Mouse (Mus musculus): ENCODE measurements at regions not wholly inside any gene's neighbourhood (a gene's known extent, or its start where the extent isn't known, plus 50 kb on each side); places are given as distances from the start of the nearest gene placed in this dataset.

GRCm38 (mm10) chr1:142605224-142605623 lies 1035.2 kb upstream of the B3galt2 start:
- H3K27ac ChIP-seq (replicated peaks) = no peak overlapping the region
- no peak for ATAC-seq (ENCODE audit: insufficient read depth)
- H3K4me1 ChIP-seq (replicated peaks) = no peaks in the 10 kb centered on the region
- 64% methylated on average over 2 of the region's 2 CpGs for WGBS (ENCODE audit: insufficient replicate concordance)
- no peak overlapping the region for H3K4me2 ChIP-seq
- no peak overlapping the region for H3K4me3 ChIP-seq (replicated peaks)
- no peaks in the 10 kb centered on the region for H3K27me3 ChIP-seq
- H3K9ac ChIP-seq = no peak overlapping the region
- H3K9me3 ChIP-seq (replicated peaks) = no peaks in the 10 kb centered on the region
- no peaks in the 10 kb centered on the region for H3K36me3 ChIP-seq (replicated peaks)

- H3K27me3 ChIP-seq = no peaks in the 10 kb centered on the region
- no peak overlapping the region for H3K27ac ChIP-seq (replicated peaks)
- H3K9ac ChIP-seq = no peak overlapping the region
- no peak for ATAC-seq (ENCODE audit: insufficient read depth)
- no peaks in the 10 kb centered on the region for H3K36me3 ChIP-seq (replicated peaks)
- no peaks in the 10 kb centered on the region for H3K9me3 ChIP-seq (replicated peaks)
- WGBS (ENCODE audit: insufficient replicate concordance) = 44% methylated on average over 1 of the region's 1 CpGs
- H3K4me1 ChIP-seq (replicated peaks) = no peaks in the 10 kb centered on the region
- no peak overlapping the region for H3K4me3 ChIP-seq (replicated peaks)
- no peak overlapping the region for H3K4me2 ChIP-seq
Observed at GRCm38 (mm10) chr1:142606082-142606481, 1034.4 kb upstream of the B3galt2 start.

GRCm38 (mm10) chr1:142621464-142621863 lies 1019.0 kb upstream of the B3galt2 start:
- Histone ChIP-seq H3K9me3 (replicated peaks) (no peaks in the 10 kb centered on the region), H3K27ac (replicated peaks) (no peak overlapping the region), H3K4me1 (replicated peaks) (no peaks in the 10 kb centered on the region), H3K27me3 (no peaks in the 10 kb centered on the region), H3K4me3 (replicated peaks) (no peak overlapping the region), H3K4me2 (no peak overlapping the region), H3K9ac (no peak overlapping the region), H3K36me3 (replicated peaks) (no peaks in the 10 kb centered on the region)
- ATAC-seq (ENCODE audit: insufficient read depth) = no peak
- 56% methylated on average over 2 of the region's 2 CpGs for WGBS (ENCODE audit: insufficient replicate concordance)

- no peak overlapping the region for H3K9ac ChIP-seq
- H3K36me3 ChIP-seq (replicated peaks) = no peaks in the 10 kb centered on the region
- no peaks in the 10 kb centered on the region for H3K9me3 ChIP-seq (replicated peaks)
- ATAC-seq (ENCODE audit: insufficient read depth) = no peak
- no peak overlapping the region for H3K4me3 ChIP-seq (replicated peaks)
- no peaks in the 10 kb centered on the region for H3K27me3 ChIP-seq
- no peak overlapping the region for H3K27ac ChIP-seq (replicated peaks)
- no peaks in the 10 kb centered on the region for H3K4me1 ChIP-seq (replicated peaks)
- 53% methylated on average over 4 of the region's 4 CpGs for WGBS (ENCODE audit: insufficient replicate concordance)
- no peak overlapping the region for H3K4me2 ChIP-seq
Observed at GRCm38 (mm10) chr1:142624303-142624702, 1016.2 kb upstream of the B3galt2 start.

- Histone ChIP-seq H3K9ac (no peak overlapping the region), H3K4me2 (no peak overlapping the region), H3K9me3 (replicated peaks) (no peaks in the 10 kb centered on the region), H3K4me3 (replicated peaks) (no peak overlapping the region), H3K27me3 (no peaks in the 10 kb centered on the region), H3K27ac (replicated peaks) (no peak overlapping the region), H3K36me3 (replicated peaks) (no peaks in the 10 kb centered on the region), H3K4me1 (replicated peaks) (no peaks in the 10 kb centered on the region)
- peak; percentile 25; the same call in 1 of the 2 replicates for ATAC-seq (ENCODE audit: insufficient read depth)
- 21% methylated on average over 2 of the region's 2 CpGs for WGBS (ENCODE audit: insufficient replicate concordance)
Observed at GRCm38 (mm10) chr1:142655289-142655688, 985.2 kb upstream of the B3galt2 start.

- no peak overlapping the region for H3K9ac ChIP-seq
- no peaks in the 10 kb centered on the region for H3K27me3 ChIP-seq
- H3K36me3 ChIP-seq (replicated peaks) = no peaks in the 10 kb centered on the region
- WGBS (ENCODE audit: insufficient replicate concordance) = 63% methylated on average over 4 of the region's 4 CpGs
- H3K27ac ChIP-seq (replicated peaks) = no peak overlapping the region
- H3K9me3 ChIP-seq (replicated peaks) = no peaks in the 10 kb centered on the region
- H3K4me1 ChIP-seq (replicated peaks) = no peaks in the 10 kb centered on the region
- H3K4me3 ChIP-seq (replicated peaks) = no peak overlapping the region
- no peak overlapping the region for H3K4me2 ChIP-seq
- no peak for ATAC-seq (ENCODE audit: insufficient read depth)
Observed at GRCm38 (mm10) chr1:142665262-142665661, 975.2 kb upstream of the B3galt2 start.

GRCm38 (mm10) chr1:142679917-142680316 lies 960.5 kb upstream of the B3galt2 start:
- H3K4me1 ChIP-seq (replicated peaks) = no peaks in the 10 kb centered on the region
- no peak overlapping the region for H3K4me3 ChIP-seq (replicated peaks)
- H3K9me3 ChIP-seq (replicated peaks) = no peaks in the 10 kb centered on the region
- no peaks in the 10 kb centered on the region for H3K36me3 ChIP-seq (replicated peaks)
- ATAC-seq (ENCODE audit: insufficient read depth) = no peak
- H3K27ac ChIP-seq (replicated peaks) = no peak overlapping the region
- H3K27me3 ChIP-seq = no peaks in the 10 kb centered on the region
- WGBS (ENCODE audit: insufficient replicate concordance) = 37% methylated on average over 3 of the region's 3 CpGs
- no peak overlapping the region for H3K9ac ChIP-seq
- no peak overlapping the region for H3K4me2 ChIP-seq

- Histone ChIP-seq H3K4me3 (replicated peaks) (no peak overlapping the region), H3K27me3 (no peaks in the 10 kb centered on the region), H3K36me3 (replicated peaks) (no peaks in the 10 kb centered on the region), H3K4me1 (replicated peaks) (no peaks in the 10 kb centered on the region), H3K9ac (no peak overlapping the region), H3K9me3 (replicated peaks) (no peaks in the 10 kb centered on the region), H3K4me2 (no peak overlapping the region), H3K27ac (replicated peaks) (no peak overlapping the region)
- ATAC-seq (ENCODE audit: insufficient read depth) = no peak
Observed at GRCm38 (mm10) chr1:142688828-142689227, 951.6 kb upstream of the B3galt2 start.

GRCm38 (mm10) chr1:142695179-142695578 lies 945.3 kb upstream of the B3galt2 start:
- no peak overlapping the region for H3K27ac ChIP-seq (replicated peaks)
- no peak for ATAC-seq (ENCODE audit: insufficient read depth)
- H3K36me3 ChIP-seq (replicated peaks) = no peaks in the 10 kb centered on the region
- H3K4me3 ChIP-seq (replicated peaks) = no peak overlapping the region
- WGBS (ENCODE audit: insufficient replicate concordance) = 47% methylated on average over 1 of the region's 1 CpGs
- no peak overlapping the region for H3K4me2 ChIP-seq
- H3K9ac ChIP-seq = no peak overlapping the region
- no peaks in the 10 kb centered on the region for H3K27me3 ChIP-seq
- no peaks in the 10 kb centered on the region for H3K4me1 ChIP-seq (replicated peaks)
- H3K9me3 ChIP-seq (replicated peaks) = no peaks in the 10 kb centered on the region

- Histone ChIP-seq H3K27me3 (no peaks in the 10 kb centered on the region), H3K4me2 (no peak overlapping the region), H3K4me1 (replicated peaks) (no peaks in the 10 kb centered on the region), H3K4me3 (replicated peaks) (no peak overlapping the region), H3K9me3 (replicated peaks) (no peaks in the 10 kb centered on the region), H3K9ac (no peak overlapping the region), H3K27ac (replicated peaks) (no peak overlapping the region), H3K36me3 (replicated peaks) (no peaks in the 10 kb centered on the region)
- WGBS (ENCODE audit: insufficient replicate concordance) = 47% methylated on average over 2 of the region's 2 CpGs
- no peak for ATAC-seq (ENCODE audit: insufficient read depth)
Observed at GRCm38 (mm10) chr1:142708263-142708662, 932.2 kb upstream of the B3galt2 start.

GRCm38 (mm10) chr1:142730259-142730658 lies 910.2 kb upstream of the B3galt2 start:
- Histone ChIP-seq H3K4me3 (replicated peaks) (no peak overlapping the region), H3K4me2 (no peak overlapping the region), H3K4me1 (replicated peaks) (no peaks in the 10 kb centered on the region), H3K36me3 (replicated peaks) (no peaks in the 10 kb centered on the region), H3K27me3 (no peaks in the 10 kb centered on the region), H3K27ac (replicated peaks) (no peak overlapping the region), H3K9ac (no peak overlapping the region), H3K9me3 (replicated peaks) (no peaks in the 10 kb centered on the region)
- ATAC-seq (ENCODE audit: insufficient read depth) = no peak

GRCm38 (mm10) chr1:142734108-142734507 lies 906.4 kb upstream of the B3galt2 start:
- Histone ChIP-seq H3K27ac (replicated peaks) (no peak overlapping the region), H3K36me3 (replicated peaks) (no peaks in the 10 kb centered on the region), H3K4me3 (replicated peaks) (no peak overlapping the region), H3K9ac (no peak overlapping the region), H3K27me3 (no peaks in the 10 kb centered on the region), H3K4me1 (replicated peaks) (no peaks in the 10 kb centered on the region), H3K9me3 (replicated peaks) (no peaks in the 10 kb centered on the region), H3K4me2 (no peak overlapping the region)
- no peak for ATAC-seq (ENCODE audit: insufficient read depth)
